Mouse (Mus musculus): ENCODE results near the gene Tle4. TPM values are rescaled to one million over a fixed set of nuclear protein-coding genes. Genes with fewer than 3 reads are reported as not detected.

The Tle4 gene
- polyA plus RNA-seq, 1 experiment = 0.76 TPM

- Histone ChIP-seq H3K79me2 (ENCODE audit: control insufficient read depth, insufficient read depth) (no peaks in the 10 kb centered on the region), H3ac (ENCODE audit: control insufficient read depth, insufficient read length) (no peak overlapping the region), H3K4me2 (ENCODE audit: low read depth) (no peak overlapping the region), H3K4me3 (no peak overlapping the region), H3K27me3 (ENCODE audit: control insufficient read depth, insufficient read depth, insufficient read length) (peaks cover 4% of the 10 kb centered on the region), H3K36me3 (ENCODE audit: control insufficient read depth, insufficient read depth) (no peaks in the 10 kb centered on the region)
- TF ChIP-seq SRF (IDR thresholded peaks at IDR 0.05; ENCODE audit: control insufficient read depth, insufficient read length, low read depth) = no peak
- TF ChIP-seq POLR2AphosphoS2 (IDR thresholded peaks at IDR 0.05; ENCODE audit: insufficient read length, low read depth) = no peak
- TF ChIP-seq E2F4 (IDR thresholded peaks at IDR 0.05; ENCODE audit: insufficient read depth) = no peak
- TF ChIP-seq MYOG (IDR thresholded peaks at IDR 0.05; ENCODE audit: control insufficient read depth in 1 of 3, insufficient read depth in 1 of 3, insufficient read length in 2 of 3, low read depth in 2 of 3) = no peak
- TF ChIP-seq MYOD1 (IDR thresholded peaks at IDR 0.05; ENCODE audit: control insufficient read depth in 1 of 3, insufficient read length in 2 of 3, low read depth in 2 of 3) = no peak
- no peak for TF ChIP-seq REST (IDR thresholded peaks at IDR 0.05; ENCODE audit: insufficient read depth, insufficient read length)
- no peak for TF ChIP-seq TCF3 (IDR thresholded peaks at IDR 0.05; ENCODE audit: insufficient read length, low read depth)
- TF ChIP-seq TCF12 (IDR thresholded peaks at IDR 0.05; ENCODE audit: insufficient read depth, poor library complexity, severe bottlenecking) = no peak
- no peak for TF ChIP-seq POLR2A (IDR thresholded peaks at IDR 0.05; ENCODE audit: insufficient read length, low read depth)
- no peak for TF ChIP-seq USF1 (IDR thresholded peaks at IDR 0.05; ENCODE audit: low read depth)
- TF ChIP-seq MAX (IDR thresholded peaks at IDR 0.05; ENCODE audit: low read depth) = no peak
- no peak for TF ChIP-seq CEBPB (IDR thresholded peaks at IDR 0.05; ENCODE audit: insufficient read depth, poor library complexity, severe bottlenecking)
These were observed 156.0 kb downstream of the Tle4 start for GRCm38 (mm10) chr19:14441861-14442260.

DNA sequence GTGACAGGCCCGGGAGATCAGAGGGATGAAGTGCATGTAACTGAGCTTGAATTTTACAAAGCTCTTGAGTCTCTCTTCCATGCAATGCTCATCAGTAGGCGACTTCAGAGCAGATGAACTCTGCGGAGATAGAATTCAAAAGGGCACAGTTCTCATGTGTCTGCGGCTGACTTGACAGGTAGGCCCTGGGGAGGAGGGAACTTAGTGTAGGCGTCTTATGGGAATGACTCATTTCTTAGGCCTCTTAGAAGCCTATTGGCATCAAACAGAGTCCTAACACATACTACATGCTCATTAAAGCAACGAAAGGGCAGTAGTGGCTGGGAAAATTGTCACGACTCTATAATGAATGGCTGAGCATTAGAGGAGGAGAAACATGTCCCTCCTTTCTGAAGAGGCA is 160.6 kb downstream of the Tle4 start:
- no peak overlapping the region for H3ac ChIP-seq (ENCODE audit: control insufficient read depth, insufficient read length)
- no peaks in the 10 kb centered on the region for H3K36me3 ChIP-seq (ENCODE audit: control insufficient read depth, insufficient read depth)
- peaks cover 8% of the 10 kb centered on the region for H3K27me3 ChIP-seq (ENCODE audit: control insufficient read depth, insufficient read depth, insufficient read length)
- no peaks in the 10 kb centered on the region for H3K79me2 ChIP-seq (ENCODE audit: control insufficient read depth, insufficient read depth)
- TF ChIP-seq TCF12 (IDR thresholded peaks at IDR 0.05; ENCODE audit: insufficient read depth, poor library complexity, severe bottlenecking) = no peak
- no peak for TF ChIP-seq MAX (IDR thresholded peaks at IDR 0.05; ENCODE audit: low read depth)
- no peak for TF ChIP-seq POLR2AphosphoS2 (IDR thresholded peaks at IDR 0.05; ENCODE audit: insufficient read length, low read depth)
- TF ChIP-seq USF1 (IDR thresholded peaks at IDR 0.05; ENCODE audit: low read depth) = no peak
- no peak overlapping the region for H3K4me2 ChIP-seq (ENCODE audit: low read depth)
- H3K4me3 ChIP-seq = no peak overlapping the region

GRCm38 (mm10) chr19:14436567-14436966 is 161.3 kb downstream of the Tle4 start:
- no peaks in the 10 kb centered on the region for H3K36me3 ChIP-seq (ENCODE audit: control insufficient read depth, insufficient read depth)
- H3K27me3 ChIP-seq (ENCODE audit: control insufficient read depth, insufficient read depth, insufficient read length) = peaks cover 8% of the 10 kb centered on the region
- TF ChIP-seq USF1 (IDR thresholded peaks at IDR 0.05; ENCODE audit: low read depth) (no peak), POLR2A (IDR thresholded peaks at IDR 0.05; ENCODE audit: insufficient read length, low read depth) (no peak), MYOD1 (IDR thresholded peaks at IDR 0.05; ENCODE audit: control insufficient read depth in 1 of 3, insufficient read length in 2 of 3, low read depth in 2 of 3) (no peak), E2F4 (IDR thresholded peaks at IDR 0.05; ENCODE audit: insufficient read depth) (no peak), CEBPB (IDR thresholded peaks at IDR 0.05; ENCODE audit: insufficient read depth, poor library complexity, severe bottlenecking) (no peak), SRF (IDR thresholded peaks at IDR 0.05; ENCODE audit: control insufficient read depth, insufficient read length, low read depth) (no peak)
- no peaks in the 10 kb centered on the region for H3K79me2 ChIP-seq (ENCODE audit: control insufficient read depth, insufficient read depth)
- no peak overlapping the region for H3K4me2 ChIP-seq (ENCODE audit: low read depth)
- H3ac ChIP-seq (ENCODE audit: control insufficient read depth, insufficient read length) = no peak overlapping the region
- H3K4me3 ChIP-seq = no peak overlapping the region

GRCm38 (mm10) chr19:14435681-14436376 is 162.0 kb downstream of the Tle4 start:
- Histone ChIP-seq H3K4me2 (ENCODE audit: low read depth) (no peak overlapping the region), H3K27me3 (ENCODE audit: control insufficient read depth, insufficient read depth, insufficient read length) (peaks cover 8% of the 10 kb centered on the region)
- no peak for TF ChIP-seq MYOD1 (IDR thresholded peaks at IDR 0.05; ENCODE audit: control insufficient read depth in 1 of 3, insufficient read length in 2 of 3, low read depth in 2 of 3)
- no peak for TF ChIP-seq USF1 (IDR thresholded peaks at IDR 0.05; ENCODE audit: low read depth)
- TF ChIP-seq E2F4 (IDR thresholded peaks at IDR 0.05; ENCODE audit: insufficient read depth) = no peak
- TF ChIP-seq TCF12 (IDR thresholded peaks at IDR 0.05; ENCODE audit: insufficient read depth, poor library complexity, severe bottlenecking) = no peak
- TF ChIP-seq POLR2A (IDR thresholded peaks at IDR 0.05; ENCODE audit: insufficient read length, low read depth) = no peak
- no peak for TF ChIP-seq TCF3 (IDR thresholded peaks at IDR 0.05; ENCODE audit: insufficient read length, low read depth)
- TF ChIP-seq POLR2AphosphoS2 (IDR thresholded peaks at IDR 0.05; ENCODE audit: insufficient read length, low read depth) = no peak
- TF ChIP-seq REST (IDR thresholded peaks at IDR 0.05; ENCODE audit: insufficient read depth, insufficient read length) = no peak
- no peak for TF ChIP-seq CEBPB (IDR thresholded peaks at IDR 0.05; ENCODE audit: insufficient read depth, poor library complexity, severe bottlenecking)
- TF ChIP-seq SRF (IDR thresholded peaks at IDR 0.05; ENCODE audit: control insufficient read depth, insufficient read length, low read depth) = no peak
- no peak for TF ChIP-seq MAX (IDR thresholded peaks at IDR 0.05; ENCODE audit: low read depth)

GRCm38 (mm10) chr19:14433900-14434299 is 164.0 kb downstream of the Tle4 start:
- no peak for TF ChIP-seq E2F4 (IDR thresholded peaks at IDR 0.05; ENCODE audit: insufficient read depth)
- TF ChIP-seq CEBPB (IDR thresholded peaks at IDR 0.05; ENCODE audit: insufficient read depth, poor library complexity, severe bottlenecking) = no peak
- TF ChIP-seq USF1 (IDR thresholded peaks at IDR 0.05; ENCODE audit: low read depth) = no peak
- no peak for TF ChIP-seq MYOG (IDR thresholded peaks at IDR 0.05; ENCODE audit: control insufficient read depth in 1 of 3, insufficient read depth in 1 of 3, insufficient read length in 2 of 3, low read depth in 2 of 3)
- TF ChIP-seq SRF (IDR thresholded peaks at IDR 0.05; ENCODE audit: control insufficient read depth, insufficient read length, low read depth) = no peak
- no peak for TF ChIP-seq TCF3 (IDR thresholded peaks at IDR 0.05; ENCODE audit: insufficient read length, low read depth)
- TF ChIP-seq REST (IDR thresholded peaks at IDR 0.05; ENCODE audit: insufficient read depth, insufficient read length) = no peak
- no peaks in the 10 kb centered on the region for H3K36me3 ChIP-seq (ENCODE audit: control insufficient read depth, insufficient read depth)
- H3ac ChIP-seq (ENCODE audit: control insufficient read depth, insufficient read length) = no peak overlapping the region
- H3K79me2 ChIP-seq (ENCODE audit: control insufficient read depth, insufficient read depth) = no peaks in the 10 kb centered on the region
- H3K4me2 ChIP-seq (ENCODE audit: low read depth) = no peak overlapping the region
- no peak overlapping the region for H3K4me3 ChIP-seq
- peaks cover 8% of the 10 kb centered on the region for H3K27me3 ChIP-seq (ENCODE audit: control insufficient read depth, insufficient read depth, insufficient read length)

More at GRCm38 (mm10) chr19:14435681-14436376, 162.0 kb downstream of the Tle4 start:
- Histone ChIP-seq H3K4me3 (no peak overlapping the region), H3K79me2 (ENCODE audit: control insufficient read depth, insufficient read depth) (no peaks in the 10 kb centered on the region), H3ac (ENCODE audit: control insufficient read depth, insufficient read length) (no peak overlapping the region), H3K36me3 (ENCODE audit: control insufficient read depth, insufficient read depth) (no peaks in the 10 kb centered on the region)

Data from myocyte (in vitro differentiated cells).